Mouse (Mus musculus) thymus, adult 2 months (tissue): Measurements from ENCODE around the gene Ppfibp1. TPM values are rescaled to one million over a fixed set of nuclear protein-coding genes. Genes with fewer than 3 reads are reported as not detected.

Experiments
- DNase-seq: peaks from one replicate; pipeline ENCODE4 v3.0.0; 2021
- H3K27ac ChIP-seq: fragments of 200-500 bp; 2 replicates; pipeline ENCODE4 v1.5.1; 2012; ENCODE audit warnings: low read length, control low read depth; ENCODE audit not compliant: control insufficient read depth, insufficient read depth
- H3K27me3 ChIP-seq: fragments of 200-500 bp; 2 replicates; pipeline ENCODE4 v1.6.1; 2012; ENCODE audit warnings: mild to moderate bottlenecking, low read length, moderate library complexity, mixed read lengths; ENCODE audit not compliant: control insufficient read depth, insufficient read depth
- H3K36me3 ChIP-seq: fragments of 200-500 bp; 2 replicates; pipeline ENCODE4 v1.6.1; 2012; ENCODE audit warnings: mild to moderate bottlenecking, low read length, moderate library complexity; ENCODE audit not compliant: control insufficient read depth, insufficient read depth
- H3K4me1 ChIP-seq: fragments of 200-500 bp; replicated peaks from 2 replicates; pipeline ENCODE4 v1.6.1; 2012; ENCODE audit warnings: low read length; ENCODE audit not compliant: control insufficient read depth, insufficient read depth
- H3K4me3 ChIP-seq: fragments of 200-500 bp; 2 replicates; pipeline ENCODE4 v1.5.1; 2012; ENCODE audit warnings: mild to moderate bottlenecking, low read length, control low read depth, moderate library complexity; ENCODE audit not compliant: control insufficient read depth, insufficient read depth
- CTCF ChIP-seq: fragments of 200-500 bp; IDR thresholded peaks from 2 replicates; pipeline ENCODE4 v1.5.1; 2012; ENCODE audit warnings: mild to moderate bottlenecking, control low read depth, low read length, moderate library complexity, borderline replicate concordance; ENCODE audit not compliant: control insufficient read depth, poor library complexity, insufficient read depth; ENCODE audit errors: extremely low read depth
- POLR2A ChIP-seq: fragments of 200-500 bp; IDR thresholded peaks from 2 replicates; pipeline ENCODE4 v1.6.1; 2012; ENCODE audit warnings: mild to moderate bottlenecking, low read length, control low read depth, moderate library complexity; ENCODE audit not compliant: control insufficient read depth, poor library complexity, insufficient read depth; ENCODE audit errors: extremely low read depth
- WGBS: fragments of 180-500 bp; shearing (Covaris S2); methylation state at CpG from one replicate; pipeline ENCODE4 v1.1.7; 2018; 5-methylcytosine and 5-hydroxymethylcytosine counted together
- polyA plus RNA-seq: library from polyadenylated mRNA; depleted of rRNA; stranded (reverse); fragments of >200 nt; gene quantifications from 2 replicates; pipeline ENCODE4 v1.2.3, GENCODE M21; 2012; rRNA removed

Gene Ppfibp1
- polyA plus RNA-seq, 1 experiment = 5.0 TPM

GRCm38 (mm10) chr6:147064226-147064943 lies 176.1 kb downstream of the Ppfibp1 start:
- Histone ChIP-seq H3K36me3 (peaks cover 25% of the 10 kb centered on the region), H3K4me3 (no peak overlapping the region), H3K4me1 (no peaks in the 10 kb centered on the region), H3K27ac (no peak overlapping the region), H3K27me3 (no peaks in the 10 kb centered on the region)
- TF ChIP-seq CTCF (no peak), POLR2A (no peak)
- no peak for DNase-seq
- WGBS = 98% methylated on average over 10 of the region's 10 CpGs

- TF ChIP-seq POLR2A (no peak), CTCF (no peak)
- WGBS = 97% methylated on average over 6 of the region's 6 CpGs
- no peak overlapping the region for H3K4me3 ChIP-seq
- no peaks in the 10 kb centered on the region for H3K4me1 ChIP-seq
- no peaks in the 10 kb centered on the region for H3K27me3 ChIP-seq
- H3K27ac ChIP-seq = no peak overlapping the region
- peaks cover 22% of the 10 kb centered on the region for H3K36me3 ChIP-seq
- no peak for DNase-seq
Measured at GRCm38 (mm10) chr6:147064944-147065261, 176.6 kb downstream of the Ppfibp1 start.

- peaks cover 6% of the 10 kb centered on the region for H3K4me1 ChIP-seq
- DNase-seq = no peak
- H3K36me3 ChIP-seq = no peaks in the 10 kb centered on the region
- no peak for TF ChIP-seq POLR2A
- no peak for TF ChIP-seq CTCF
- H3K27me3 ChIP-seq = no peaks in the 10 kb centered on the region
- H3K27ac ChIP-seq = no peak overlapping the region
- no peak overlapping the region for H3K4me3 ChIP-seq
- WGBS = 66% methylated on average over 5 of the region's 5 CpGs
Measured at GRCm38 (mm10) chr6:147075808-147076387, 187.6 kb downstream of the Ppfibp1 start.

- 99% methylated on average over 8 of the region's 8 CpGs for WGBS
- TF ChIP-seq CTCF (no peak), POLR2A (no peak)
- no peak overlapping the region for H3K27ac ChIP-seq
- no peaks in the 10 kb centered on the region for H3K27me3 ChIP-seq
- no peaks in the 10 kb centered on the region for H3K36me3 ChIP-seq
- H3K4me1 ChIP-seq = peaks cover 6% of the 10 kb centered on the region
- no peak for DNase-seq
- no peak overlapping the region for H3K4me3 ChIP-seq
Measured at GRCm38 (mm10) chr6:147076878-147077277, 188.6 kb downstream of the Ppfibp1 start.

GRCm38 (mm10) chr6:147079919-147080318 lies 191.6 kb downstream of the Ppfibp1 start:
- Histone ChIP-seq H3K36me3 (no peaks in the 10 kb centered on the region), H3K4me1 (peaks cover 6% of the 10 kb centered on the region), H3K27me3 (no peaks in the 10 kb centered on the region), H3K27ac (no peak overlapping the region), H3K4me3 (no peak overlapping the region)
- 96% methylated on average over 10 of the region's 10 CpGs for WGBS
- no peak for DNase-seq
- TF ChIP-seq CTCF (no peak), POLR2A (no peak)

Other genes starting within 250 kb of the Ppfibp1 start
- 35.4 and 38.8 TPM in 2 replicates for gene Med21, start 245.9 kb upstream of the Ppfibp1 start, polyA plus RNA-seq
- gene Tm7sf3, start 245.7 kb upstream of the Ppfibp1 start, polyA plus RNA-seq = 8.4 and 9.6 TPM in 2 replicates
- 3.5 and 3.8 TPM in 2 replicates for gene Stk38l, start 163.5 kb upstream of the Ppfibp1 start, polyA plus RNA-seq
- 5.2 and 6.2 TPM in 2 replicates for gene Arntl2, start 92.4 kb upstream of the Ppfibp1 start, polyA plus RNA-seq
- gene Smco2, start 38.4 kb upstream of the Ppfibp1 start, polyA plus RNA-seq = 0.42 TPM in 1 of 2 replicates, not detected in the other
- gene 1700034J05Rik, start 65.9 kb downstream of the Ppfibp1 start, polyA plus RNA-seq = not detected in 2 replicates
- gene Rep15, start 144.1 kb downstream of the Ppfibp1 start, polyA plus RNA-seq = 0.09 and 0.16 TPM in 2 replicates
- gene Mrps35, start 154.3 kb downstream of the Ppfibp1 start, polyA plus RNA-seq = 8.4 and 9.4 TPM in 2 replicates
- 2.8 and 2.9 TPM in 2 replicates for gene Mansc4, start 198.5 kb downstream of the Ppfibp1 start, polyA plus RNA-seq
- gene Klhl42, start 202.9 kb downstream of the Ppfibp1 start, polyA plus RNA-seq = 27.2 and 33.8 TPM in 2 replicates